Mouse (Mus musculus) gastrocnemius, adult 2 months (tissue): ENCODE results near the gene Col9a3. TPM values are rescaled to one million over a fixed set of nuclear protein-coding genes. Genes with fewer than 3 reads are reported as not detected.
A peak's percentile ranks its signal among the peaks of the same experiment; 100 is the strongest.

ENCODE experiments used
- DNase-seq: peaks from one replicate; pipeline ENCODE4 v3.0.0; 2022
- H3K27ac ChIP-seq: fragments of 200-600 bp; 2 replicates; pipeline ENCODE4 v1.8.1; 2022; ENCODE audit warnings: mild to moderate bottlenecking
- H3K4me3 ChIP-seq: fragments of 200-600 bp; 2 replicates; pipeline ENCODE4 v1.8.1; 2022; ENCODE audit warnings: mild to moderate bottlenecking, moderate library complexity
- CTCF ChIP-seq: fragments of 200-600 bp; IDR thresholded peaks from 2 replicates; pipeline ENCODE4 v1.8.1; 2022; ENCODE audit warnings: antibody characterized with exemption, mild to moderate bottlenecking, moderate library complexity
- intact Hi-C: fragments of 180-260 bp; cut with DNase I; formaldehyde crosslinking; loops from one replicate; pipeline ENCODE4 v1.15.1; 2025
- total RNA-seq, 2 experiments: library from RNA; stranded (reverse); gene quantifications; 2 replicates each; pipeline ENCODE4 v1.2.3; 2021

Gene Col9a3
- total RNA-seq, 2 experiments from 2014 or later: not detected

DNA sequence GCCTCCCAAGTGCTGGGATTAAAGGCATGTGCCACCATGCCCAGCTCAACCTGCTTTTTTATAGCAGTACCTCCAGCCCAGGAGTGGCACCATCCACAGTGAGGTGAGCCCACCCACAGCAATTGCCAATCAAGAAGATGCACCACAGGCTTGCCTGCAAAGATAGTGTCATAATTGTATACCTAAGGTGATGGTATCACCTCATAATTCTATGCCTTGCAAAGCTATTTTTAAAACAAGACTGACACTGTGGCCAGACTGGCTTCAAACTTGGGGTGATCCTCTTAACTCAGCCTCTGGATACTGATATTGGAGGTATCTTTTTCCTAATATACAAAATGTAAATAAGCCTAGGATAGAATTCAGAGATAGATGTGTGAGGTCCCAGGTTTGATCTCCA is 46.0 kb downstream of the Col9a3 start:
- Histone ChIP-seq H3K4me3 (no peak overlapping the region), H3K27ac (no peak overlapping the region)
- intact Hi-C loops: no loop called here
- no peak for TF ChIP-seq CTCF
- no peak for DNase-seq

GRCm38 (mm10) chr2:180646841-180647240 is 49.3 kb downstream of the Col9a3 start:
- no peak for TF ChIP-seq CTCF
- intact Hi-C loops: no loop called here
- no peak for DNase-seq
- Histone ChIP-seq H3K27ac (no peak overlapping the region), H3K4me3 (no peak overlapping the region)

DNA sequence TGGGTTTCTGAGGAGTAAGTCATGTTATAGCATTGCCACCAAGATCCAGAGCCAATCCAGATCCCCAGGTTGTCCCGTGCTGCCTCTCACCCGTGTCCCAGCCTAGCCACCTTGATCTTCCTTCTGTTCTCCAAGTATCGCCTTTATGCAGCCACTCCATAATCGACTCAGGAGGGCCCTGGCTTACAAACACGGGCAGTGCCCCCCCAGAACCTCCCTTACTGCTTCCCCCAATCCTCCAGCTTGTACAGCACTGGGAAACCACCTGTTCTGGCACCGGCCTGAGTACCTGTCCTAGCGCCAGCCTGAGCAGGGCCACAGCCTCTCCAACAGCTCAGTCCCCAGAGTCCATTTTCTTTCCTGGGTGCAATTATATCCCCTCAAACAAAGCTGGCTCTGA is 57.1 kb downstream of the Col9a3 start:
- intact Hi-C loops: no loop called here
- no peak for TF ChIP-seq CTCF
- no peak overlapping the region for H3K4me3 ChIP-seq
- no peak for DNase-seq
- no peak overlapping the region for H3K27ac ChIP-seq

DNA sequence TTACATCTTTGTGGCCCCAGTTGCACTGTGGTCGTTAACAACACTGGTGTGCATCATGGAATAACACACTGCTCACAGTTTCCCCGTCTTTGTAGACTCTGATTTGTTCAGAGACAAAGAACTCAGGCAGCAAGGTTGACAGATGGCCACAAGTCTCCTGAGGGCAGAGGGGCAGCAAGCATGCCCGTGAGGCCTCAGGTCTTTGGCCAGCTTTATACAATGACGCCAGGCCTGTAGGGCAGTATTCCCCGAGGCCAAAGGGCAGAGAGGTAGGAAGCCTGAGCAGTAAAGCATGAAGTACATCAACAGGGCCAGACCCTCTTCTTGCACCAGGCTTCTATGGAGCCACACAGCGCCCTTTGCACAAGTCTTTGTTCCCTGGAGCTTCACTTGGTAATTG is 57.6 kb downstream of the Col9a3 start:
- intact Hi-C loops: no loop called here
- no peak overlapping the region for H3K4me3 ChIP-seq

GRCm38 (mm10) chr2:180657394-180658013 is 59.9 kb downstream of the Col9a3 start:
- peak; percentile 83 for TF ChIP-seq CTCF
- intact Hi-C loops: loop anchor here (1.0 kb wide), 1 partner anchor 88 kb away; no protein-coding TSS in a partner anchor
- Histone ChIP-seq H3K4me3 (no peak overlapping the region), H3K27ac (no peak overlapping the region)
- peak; percentile 73 for DNase-seq

More for the DNA sequence above, 57.6 kb downstream of the Col9a3 start:
- no peak for TF ChIP-seq CTCF
- H3K27ac ChIP-seq: no peak overlapping the region
- DNase-seq: no peak

GRCm38 (mm10) chr2:180658381-180658780 is 60.8 kb downstream of the Col9a3 start:
- Histone ChIP-seq H3K27ac (no peak overlapping the region), H3K4me3 (no peak overlapping the region)
- no peak for DNase-seq
- no peak for TF ChIP-seq CTCF
- intact Hi-C loops: no loop called here

GRCm38 (mm10) chr2:180659353-180660150 is 62.0 kb downstream of the Col9a3 start:
- Histone ChIP-seq H3K27ac (peak overlapping the region; percentile 20; the same call in 1 of the 2 replicates), H3K4me3 (peak overlapping the region; percentile 43)
- no peak for DNase-seq
- intact Hi-C loops: no loop called here
- TF ChIP-seq CTCF: no peak

GRCm38 (mm10) chr2:180660521-180660920 is 62.9 kb downstream of the Col9a3 start:
- no peak for TF ChIP-seq CTCF
- intact Hi-C loops: no loop called here
- Histone ChIP-seq H3K4me3 (no peak overlapping the region), H3K27ac (no peak overlapping the region)
- no peak for DNase-seq

DNA sequence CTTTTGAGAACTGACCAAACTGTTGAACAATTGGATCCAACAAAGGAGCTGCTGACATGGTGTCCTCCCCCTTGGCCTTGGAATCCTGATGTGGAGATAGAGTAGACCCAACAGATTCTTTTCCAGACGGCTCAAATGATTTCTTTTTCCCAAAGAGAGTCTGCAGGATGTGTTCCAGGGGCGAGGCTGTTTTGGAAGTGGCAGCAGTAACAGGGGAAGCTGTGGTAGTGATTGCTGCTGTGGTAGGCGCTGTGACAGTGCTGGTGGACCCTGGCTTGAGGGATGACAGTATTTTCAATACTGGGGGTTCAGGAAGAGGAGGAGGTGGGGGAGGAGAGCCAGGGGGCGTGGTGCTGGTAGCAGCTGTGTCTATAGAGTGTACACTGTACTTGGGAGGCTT is 64.4 kb downstream of the Col9a3 start:
- Histone ChIP-seq H3K27ac (no peak overlapping the region), H3K4me3 (no peak overlapping the region)
- TF ChIP-seq CTCF: no peak
- no peak for DNase-seq
- intact Hi-C loops: no loop called here

Other genes starting within 250 kb of the Col9a3 start
- under 1 TPM in 1 of 2 experiments, not detected in 1; 0.15 TPM for gene Slco4a1, start 141.5 kb upstream of the Col9a3 start, total RNA-seq
- not detected for gene Ntsr1, start 97.8 kb upstream of the Col9a3 start, total RNA-seq
- 1 to 10 TPM; 4.1 to 5.2 TPM for gene Mrgbp, start 16.5 kb upstream of the Col9a3 start, total RNA-seq
- gene Ogfr, start 8.5 kb upstream of the Col9a3 start, total RNA-seq: 10 to 100 TPM; 20.3 to 24.5 TPM
- not detected for gene Tcfl5, start 44.9 kb downstream of the Col9a3 start, total RNA-seq
- 10 to 100 TPM; 18.6 to 22.4 TPM for gene Dido1, start 112.2 kb downstream of the Col9a3 start, total RNA-seq
- 10 to 100 TPM; 31.1 to 42.1 TPM for gene Gid8, start 112.3 kb downstream of the Col9a3 start, total RNA-seq
- gene Slc17a9, start 127.5 kb downstream of the Col9a3 start, total RNA-seq: under 1 TPM in 1 of 2 experiments, not detected in 1; 0.33 TPM
- not detected for gene Bhlhe23, start 179.1 kb downstream of the Col9a3 start, total RNA-seq